Mouse (Mus musculus): ENCODE results near the gene Gria4.
"Not testable (repeated sequence)": the region's sequence is repeated elsewhere in the genome, so short reads cannot be mapped to it uniquely, and the experiment has no call there.

The Gria4 gene

GRCm38 (mm10) chr9:4795544-4796288, at the start of gene Gria4:
Gene Gria4 (minus strand): TSS chr9:4796234.
- peak; percentile 8 for DNase-seq

- DNase-seq: not testable (repeated sequence)
Measured at GRCm38 (mm10) chr9:4810941-4811340, 14.9 kb upstream of the Gria4 start.

GRCm38 (mm10) chr9:4803151-4803755, 7.2 kb upstream of the Gria4 start:
- DNase-seq: no peak

DNA sequence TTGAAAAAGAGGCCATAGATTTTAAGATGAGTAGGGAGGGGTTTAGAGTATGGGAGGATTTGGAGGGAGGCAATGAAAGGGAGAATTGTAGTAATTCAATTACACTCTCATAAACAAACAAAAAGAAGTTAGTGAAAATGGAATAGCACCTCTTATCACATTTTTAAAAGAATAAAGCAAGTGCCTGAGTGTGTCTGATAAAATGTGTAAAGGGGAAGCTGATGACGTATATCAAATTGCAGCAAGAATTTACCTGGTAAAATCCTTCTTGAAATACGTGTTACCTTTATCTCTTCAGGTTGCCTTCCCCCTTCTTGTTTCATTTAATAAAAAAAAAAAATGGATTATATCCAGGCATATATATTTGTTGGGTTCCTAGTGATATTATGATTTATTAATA, 1.4 kb upstream of the Gria4 start:
- no peak for DNase-seq

GRCm38 (mm10) chr9:4796289-4796645, 233 bp upstream of the Gria4 start:
- DNase-seq: no peak

DNA sequence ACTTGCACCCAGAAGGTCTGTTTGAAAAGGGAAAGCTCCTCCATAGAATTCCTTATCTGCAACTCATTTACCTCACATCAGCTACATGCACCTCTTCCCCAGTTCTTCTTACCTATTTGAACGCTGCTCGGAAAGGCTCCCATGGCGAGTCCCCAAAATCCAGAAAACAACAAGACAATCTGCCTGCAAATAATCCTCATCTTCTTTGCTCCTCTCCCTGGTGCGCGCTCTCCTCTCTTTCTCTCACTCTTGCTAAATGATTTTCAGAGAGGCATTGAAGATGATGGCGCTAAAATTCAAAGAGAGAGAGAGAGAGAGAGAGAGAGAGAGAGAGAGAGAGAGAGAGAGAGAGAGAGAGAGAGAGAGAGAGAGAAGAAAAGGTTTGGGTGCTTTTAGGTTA, 959 bp downstream of the Gria4 start:
- DNase-seq: no peak

DNA sequence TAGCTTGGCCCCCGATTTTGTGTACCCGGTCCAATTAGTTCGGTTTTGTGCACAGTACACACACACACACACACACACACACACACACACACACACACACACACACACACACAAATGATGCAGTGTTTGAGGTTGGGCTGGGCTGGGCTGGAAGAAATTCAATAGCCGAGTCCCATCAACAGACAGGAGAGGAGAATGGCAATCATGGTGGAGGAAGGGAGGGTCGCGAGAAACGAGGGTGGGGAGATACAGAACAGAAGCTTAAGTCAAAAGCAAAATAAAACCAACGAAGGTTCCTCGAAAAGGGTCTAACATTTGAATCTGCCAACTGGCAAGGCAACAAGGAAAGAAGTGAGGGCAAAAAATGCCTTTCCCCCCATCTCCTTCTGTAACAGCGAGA, 1.6 kb downstream of the Gria4 start:
- DNase-seq: no peak

- DNase-seq: not testable (repeated sequence)
Measured at GRCm38 (mm10) chr9:4749407-4749806, 46.6 kb downstream of the Gria4 start.

- no peak for DNase-seq
Measured at GRCm38 (mm10) chr9:4714086-4714485, 81.9 kb downstream of the Gria4 start.

- no peak for DNase-seq
Measured at GRCm38 (mm10) chr9:4712367-4712766, 83.7 kb downstream of the Gria4 start.

DNA sequence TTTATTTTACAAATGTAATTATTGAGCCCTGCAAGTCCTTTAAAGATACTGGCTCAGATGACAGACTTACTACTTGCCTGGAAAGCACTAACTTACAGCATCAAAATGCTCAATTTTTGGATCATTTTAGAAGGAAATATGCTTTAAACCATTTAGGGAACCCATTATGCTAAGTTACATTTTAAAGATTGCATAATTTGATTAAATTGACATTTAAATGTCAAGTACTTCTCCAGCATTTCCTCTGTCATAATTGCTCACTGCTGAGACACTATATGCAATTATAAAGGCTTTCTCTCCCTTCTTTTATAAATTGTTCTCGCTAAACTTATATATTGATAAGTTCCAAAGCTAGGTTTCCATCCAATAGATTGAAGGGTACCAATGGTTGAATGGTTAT, 108.9 kb downstream of the Gria4 start:
- no peak for DNase-seq

DNA sequence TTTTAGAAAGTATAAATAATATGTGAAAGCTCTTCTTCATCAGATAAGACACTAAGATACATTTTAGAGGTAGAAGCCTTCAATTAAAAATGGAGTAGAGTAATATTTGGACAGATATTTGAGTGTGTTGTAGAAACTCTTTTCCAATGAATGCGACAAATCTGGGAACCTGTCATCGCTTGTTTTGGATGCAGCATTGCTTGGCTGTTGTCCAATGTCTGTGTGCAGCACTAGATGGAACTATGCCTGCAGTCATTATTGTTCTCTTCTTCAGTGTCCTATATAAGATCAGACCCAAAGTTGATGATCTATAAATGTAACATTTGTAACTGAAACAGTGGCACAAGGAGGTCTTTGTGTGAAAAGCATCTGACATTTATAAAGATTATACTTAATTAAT, 115.8 kb downstream of the Gria4 start:
- no peak for DNase-seq

DNA sequence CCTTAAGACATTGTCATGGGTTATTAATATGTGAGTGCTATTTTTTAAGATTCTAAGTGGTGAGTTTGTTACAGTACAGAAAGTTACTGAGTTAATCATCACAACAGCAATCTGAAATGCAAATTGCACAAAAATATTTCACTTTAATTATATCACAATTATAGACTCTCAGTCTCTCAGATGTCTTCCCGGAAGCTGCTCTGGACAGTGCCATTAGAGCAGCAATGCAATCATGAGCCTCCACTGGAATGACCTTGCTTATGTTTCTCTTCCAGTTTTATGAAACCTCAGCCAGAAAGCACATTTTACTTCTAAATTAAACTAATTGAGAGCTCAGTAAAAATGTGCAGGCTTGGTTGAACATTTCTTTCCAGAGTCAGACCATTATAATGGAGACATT, 116.9 kb downstream of the Gria4 start:
- DNase-seq: no peak

- DNase-seq: no peak
Measured at GRCm38 (mm10) chr9:4665691-4666090, 130.3 kb downstream of the Gria4 start.

GRCm38 (mm10) chr9:4662421-4662820, 133.6 kb downstream of the Gria4 start:
- DNase-seq: no peak

DNA sequence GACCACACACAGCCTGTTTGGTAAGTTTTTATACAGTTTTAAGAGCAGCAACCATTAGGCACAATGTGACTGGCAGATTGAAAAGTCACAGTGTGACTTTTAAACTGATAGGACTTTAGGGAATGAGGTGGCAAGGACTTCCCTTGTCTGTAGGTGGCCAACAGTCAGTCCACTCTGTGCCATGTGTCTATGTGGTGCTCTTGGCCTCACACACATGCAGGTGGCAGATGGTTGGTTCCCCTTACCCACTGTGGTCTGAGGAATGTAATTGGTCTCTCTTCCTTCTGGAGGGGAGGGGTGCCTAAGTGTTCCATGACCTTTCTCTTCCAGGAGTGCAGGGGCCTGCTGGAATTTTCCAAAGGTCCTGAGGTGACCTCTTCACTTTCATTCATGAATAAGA, 137.1 kb downstream of the Gria4 start:
- DNase-seq: no peak

- no peak for DNase-seq
Measured at GRCm38 (mm10) chr9:4654333-4654732, 141.7 kb downstream of the Gria4 start.

GRCm38 (mm10) chr9:4639192-4639900, 156.7 kb downstream of the Gria4 start:
- no peak for DNase-seq

GRCm38 (mm10) chr9:4631910-4632309, 164.1 kb downstream of the Gria4 start:
- no peak for DNase-seq

DNA sequence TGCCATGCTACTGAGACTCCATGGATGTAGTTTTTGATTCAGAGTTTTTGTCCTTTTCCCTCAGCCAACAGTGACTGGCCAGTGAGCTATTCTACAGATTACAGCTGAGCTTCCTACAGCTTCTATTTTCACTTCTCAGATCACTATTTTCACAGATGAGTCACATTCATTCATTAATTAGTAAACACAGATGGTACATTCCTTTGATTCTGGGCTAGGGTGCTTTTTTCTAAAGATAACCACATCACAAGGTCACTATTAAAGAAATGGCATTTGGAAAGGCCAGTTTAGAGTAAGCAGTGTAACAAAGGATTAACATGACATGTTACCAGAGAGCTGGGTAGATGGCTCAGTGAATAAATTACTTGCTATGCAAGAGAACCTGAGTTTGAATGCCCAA, 180.7 kb downstream of the Gria4 start:
- no peak for DNase-seq

DNA sequence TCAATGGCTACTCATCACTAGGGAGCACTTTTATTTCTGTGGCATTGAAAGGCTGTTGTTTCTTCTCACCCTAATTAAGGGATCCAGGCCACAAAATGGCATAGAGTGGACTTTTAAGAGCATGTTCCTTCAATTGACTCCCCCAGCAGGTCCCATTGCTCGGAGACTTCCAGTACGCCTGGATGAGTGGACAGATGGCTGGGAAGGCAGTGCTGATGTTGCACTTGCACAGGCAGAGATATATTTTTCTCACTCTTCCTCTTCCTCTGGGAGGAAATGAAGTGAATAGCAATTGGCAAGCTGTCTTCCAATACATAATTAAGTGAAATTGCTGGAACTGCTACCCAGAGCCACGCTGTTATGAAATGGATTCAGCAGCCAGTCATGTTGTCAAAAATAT, 190.7 kb downstream of the Gria4 start:
- DNase-seq: no peak

DNA sequence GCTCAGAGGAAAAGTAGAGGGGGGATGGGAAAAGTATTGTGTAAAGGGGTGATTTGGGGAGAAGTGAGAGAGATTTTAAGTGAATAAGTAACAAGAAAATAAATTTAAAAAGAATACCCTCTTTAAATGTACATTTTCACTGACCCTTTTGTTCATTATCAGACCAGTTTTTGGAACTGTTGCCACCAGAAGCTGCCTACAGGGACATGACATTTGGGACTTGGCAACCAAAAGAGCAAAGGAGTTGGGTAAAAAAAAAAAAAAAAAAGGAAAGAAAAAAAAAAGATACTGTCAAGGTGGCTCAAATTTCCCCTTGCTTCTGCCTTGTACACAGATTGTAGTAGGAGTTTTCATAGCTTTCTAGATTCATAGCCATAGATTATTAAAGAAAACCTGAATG, 191.8 kb downstream of the Gria4 start:
- no peak for DNase-seq

- DNase-seq: no peak
Measured at GRCm38 (mm10) chr9:4601788-4602187, 194.2 kb downstream of the Gria4 start.

- no peak for DNase-seq
Measured at GRCm38 (mm10) chr9:4573596-4573995, 222.4 kb downstream of the Gria4 start.

Data from thymus, postnatal 4 days (tissue).